Comparison of ENCODE assay signal across 14 mouse cellular contexts in the genomic region with DNA sequence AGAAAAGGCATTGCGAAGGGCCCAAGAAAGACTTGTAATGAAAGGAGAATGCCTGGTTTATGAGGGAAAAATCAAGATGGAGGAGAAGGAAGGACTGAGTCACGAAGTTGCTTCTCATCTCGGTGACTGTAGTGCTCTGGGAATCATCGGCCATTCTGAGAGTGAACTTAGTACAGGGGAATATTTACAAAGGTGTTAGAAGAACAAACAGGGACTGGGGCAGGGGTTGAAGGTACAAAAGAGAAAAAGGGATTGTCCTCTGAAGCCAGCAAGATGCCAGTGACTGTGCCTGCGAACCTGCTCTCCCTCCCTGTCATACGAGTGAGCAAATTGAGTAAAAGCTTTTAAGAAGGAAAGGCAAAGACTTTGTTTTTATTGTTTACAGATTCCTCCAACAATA.
"Had no signal": no experiment of that assay in that cellular context is flagged by ENCODE, and none has a peak within 500 bp of the region (broad histone marks: within the 10 kb centered on the region; RNA-seq: fewer than 3 reads in every experiment).

No protein-coding gene starts in this region.

- ATAC-seq: inflammation-experienced regulatory T-cells, adult 6 months; midbrain, embryonic 16.5 days had no signal

- H3K4me2 ChIP-seq: limb, embryonic 12.5 days; midbrain, embryonic 12.5 days; neural tube, embryonic 13.5 days had no signal

- H3K4me1 ChIP-seq: limb, embryonic 12.5 days had no signal

- H3K36me3 ChIP-seq: limb, embryonic 12.5 days; midbrain, embryonic 12.5 days; neural tube, embryonic 13.5 days had no signal

- H3K27ac ChIP-seq: limb, embryonic 12.5 days; midbrain, embryonic 12.5 days; neural tube, embryonic 13.5 days had no signal

- H3K27me3 ChIP-seq: limb, embryonic 12.5 days; midbrain, embryonic 12.5 days; neural tube, embryonic 13.5 days had no signal

- H3K4me3 ChIP-seq: limb, embryonic 12.5 days; midbrain, embryonic 12.5 days; neural tube, embryonic 13.5 days had no signal

- H3K9ac ChIP-seq: limb, embryonic 12.5 days; midbrain, embryonic 12.5 days; neural tube, embryonic 13.5 days had no signal

- H3K9me3 ChIP-seq: midbrain, embryonic 12.5 days; neural tube, embryonic 13.5 days had no signal

- DNase-seq: kidney, adult 8-10 months; kidney, postnatal 25 days; layer of hippocampus, postnatal 36 days; lung, adult 18-20 months; retina, postnatal 1 day; right cerebral cortex, postnatal 4 days; spleen, adult 18-20 months; thymus, adult 2 months; thymus, postnatal 36 days had no signal
